Comparison of ENCODE assay signal across 25 mouse cellular contexts in genomic region chr1:160985477-160985876, GRCm38 (mm10).
"Had no signal": no experiment of that assay in that cellular context is flagged by ENCODE, and none has a peak within 500 bp of the region (broad histone marks: within the 10 kb centered on the region; RNA-seq: fewer than 3 reads in every experiment).

No protein-coding gene starts in this region.

- H3K36me3 ChIP-seq: heart, embryonic 10.5 days; heart, embryonic 12.5 days; hindbrain, embryonic 10.5 days; hindbrain, embryonic 12.5 days; intestine, embryonic 15.5 days; limb, embryonic 13.5 days; limb, embryonic 15.5 days had no signal

- H3K9me3 ChIP-seq: heart, embryonic 10.5 days; heart, embryonic 12.5 days; hindbrain, embryonic 10.5 days; hindbrain, embryonic 12.5 days; intestine, embryonic 15.5 days; limb, embryonic 13.5 days; limb, embryonic 15.5 days had no signal

- H3K27ac ChIP-seq: gastrocnemius, adult 2 months; heart, embryonic 10.5 days; hindbrain, embryonic 10.5 days; hindbrain, embryonic 12.5 days; hindbrain, embryonic 14.5 days; intestine, embryonic 15.5 days; layer of hippocampus, adult 2 months; left cerebral cortex, adult 2 months; limb, embryonic 13.5 days; limb, embryonic 15.5 days; liver, embryonic 14.5 days had no signal

- H3K9ac ChIP-seq: heart, embryonic 12.5 days; hindbrain, embryonic 12.5 days; hindbrain, embryonic 14.5 days; intestine, embryonic 15.5 days; limb, embryonic 13.5 days; limb, embryonic 15.5 days; liver, embryonic 14.5 days had no signal

- H3K4me1 ChIP-seq: heart, embryonic 10.5 days; heart, embryonic 12.5 days; hindbrain, embryonic 10.5 days; hindbrain, embryonic 12.5 days; intestine, embryonic 15.5 days; limb, embryonic 15.5 days had no signal

- H3K4me2 ChIP-seq: heart, embryonic 12.5 days; hindbrain, embryonic 12.5 days; hindbrain, embryonic 14.5 days; intestine, embryonic 15.5 days; limb, embryonic 13.5 days; limb, embryonic 15.5 days had no signal

- ATAC-seq: hindbrain, embryonic 16.5 days; inflammation-experienced regulatory T-cells, adult 6 months; intestine, embryonic 15.5 days; intestine, postnatal 0 days had no signal

- DNase-seq: gastrocnemius, adult 2 months; gastrocnemius, postnatal 10 days; gastrocnemius, postnatal 25 days; heart, postnatal 10 days; heart, postnatal 4 days; kidney, adult 18-20 months; kidney, adult 8-10 months; kidney, postnatal 10 days; kidney, postnatal 25 days; kidney, postnatal 4 days; left cerebral cortex, postnatal 4 days had no signal

- H3K27me3 ChIP-seq: heart, embryonic 12.5 days; hindbrain, embryonic 12.5 days; intestine, embryonic 15.5 days; limb, embryonic 13.5 days; limb, embryonic 15.5 days had no signal

- H3K4me3 ChIP-seq: gastrocnemius, adult 2 months; heart, embryonic 10.5 days; heart, embryonic 12.5 days; hindbrain, embryonic 10.5 days; hindbrain, embryonic 12.5 days; intestine, embryonic 15.5 days; layer of hippocampus, adult 2 months; left cerebral cortex, adult 2 months; limb, embryonic 13.5 days; limb, embryonic 15.5 days had no signal
